Mouse (Mus musculus) ES-Bruce4 (cell line): ENCODE measurements around the gene Shisa2. TPM values are rescaled to one million over a fixed set of nuclear protein-coding genes. Genes with fewer than 3 reads are reported as not detected.

Experiments used
- H3K27ac ChIP-seq: 2 replicates; pipeline ENCODE4 v1.5.1; 2012; ENCODE audit warnings: low read length, inconsistent platforms; ENCODE audit not compliant: insufficient read depth
- H3K27me3 ChIP-seq: 2 replicates; pipeline ENCODE4 v1.6.1; 2012; ENCODE audit warnings: mild to moderate bottlenecking, low read length, inconsistent platforms; ENCODE audit not compliant: control insufficient read depth, poor library complexity, insufficient read depth, severe bottlenecking
- H3K36me3 ChIP-seq: 2 replicates; pipeline ENCODE4 v1.6.1; 2012; ENCODE audit warnings: inconsistent platforms, mild to moderate bottlenecking, low read length, moderate library complexity; ENCODE audit not compliant: control insufficient read depth, poor library complexity, insufficient read depth, severe bottlenecking
- H3K4me1 ChIP-seq: one replicate; pipeline ENCODE4 v1.8.1; 2011; ENCODE audit warnings: low read length; ENCODE audit not compliant: control insufficient read depth, insufficient read depth
- H3K4me3 ChIP-seq: 2 replicates; pipeline ENCODE4 v1.5.1; 2011; ENCODE audit warnings: low read depth, mild to moderate bottlenecking, low read length
- H3K9ac ChIP-seq: 2 replicates; pipeline ENCODE4 v1.6.1; 2012; ENCODE audit warnings: low read depth, mild to moderate bottlenecking, inconsistent platforms; ENCODE audit not compliant: poor library complexity, severe bottlenecking
- H3K9me3 ChIP-seq: replicated peaks from 2 replicates; pipeline ENCODE4 v1.6.1; 2012; ENCODE audit warnings: mild to moderate bottlenecking, low read length, inconsistent platforms; ENCODE audit not compliant: control insufficient read depth, poor library complexity, insufficient read depth, severe bottlenecking
- CTCF ChIP-seq: IDR thresholded peaks from one replicate; pipeline ENCODE4 v1.8.1; 2011; ENCODE audit warnings: low read depth, low read length
- EP300 ChIP-seq: IDR thresholded peaks from 2 replicates; pipeline ENCODE4 v1.6.1; 2011; ENCODE audit warnings: low read depth, low read length; ENCODE audit not compliant: insufficient read depth
- POLR2A ChIP-seq: IDR thresholded peaks from one replicate; pipeline ENCODE4 v1.8.1; 2011; ENCODE audit warnings: low read length; ENCODE audit not compliant: insufficient read depth
- polyA plus RNA-seq: library from polyadenylated mRNA; stranded (reverse); fragments of >200 nt; gene quantifications from 2 replicates; pipeline ENCODE4 v1.2.4, GENCODE M21; 2011; ENCODE audit warnings: low read depth; ENCODE audit not compliant: missing spikeins, insufficient read depth, insufficient read length

The Shisa2 gene
- polyA plus RNA-seq = 2.3 and 2.5 TPM in 2 replicates

DNA sequence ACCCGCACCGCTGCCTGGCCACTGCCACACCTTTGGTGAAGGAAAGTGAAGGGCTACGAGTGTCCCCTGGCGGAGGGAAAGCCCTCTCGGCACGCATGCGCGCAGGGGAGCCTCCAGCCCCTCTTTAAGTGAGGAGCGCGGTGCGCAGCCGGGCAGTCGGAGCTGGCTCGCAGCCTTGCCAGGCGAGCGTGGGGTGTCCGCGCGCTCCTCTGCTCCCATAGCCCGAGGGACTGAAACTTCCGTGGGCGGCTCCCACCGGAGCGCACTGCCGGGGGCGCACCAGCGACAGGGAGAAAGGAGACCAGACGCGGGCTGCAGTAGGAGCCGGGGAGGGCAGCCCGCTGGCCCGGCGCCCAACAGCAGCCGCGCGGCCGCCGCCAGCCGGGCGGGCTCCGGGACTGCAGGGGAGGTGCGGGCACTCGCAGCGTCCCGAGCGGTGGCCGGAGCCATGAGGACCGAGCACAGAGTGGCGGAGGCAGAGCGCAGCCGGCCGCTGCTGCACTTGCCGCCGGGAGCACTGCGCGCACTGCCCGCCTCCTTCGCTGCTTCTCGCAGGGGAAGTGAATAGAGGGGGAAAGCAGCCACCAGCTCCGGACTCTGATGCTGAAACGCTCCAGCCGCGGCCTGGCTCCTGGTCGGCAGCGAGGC is at the start of gene Shisa2:
Shisa2 (plus strand) TSS at position 151 of the 648 bp plus-strand sequence.
- Histone ChIP-seq H3K27ac (no peak within 1 kb of the TSS), H3K4me1 (peaks cover 2% of the 10 kb centered on the region), H3K4me3 (peak within 1 kb of the TSS; percentile 60), H3K9ac (peak within 1 kb of the TSS; percentile 46), H3K9me3 (no peaks in the 10 kb centered on the region), H3K36me3 (no peaks in the 10 kb centered on the region), H3K27me3 (no peaks in the 10 kb centered on the region; the same call in 1 of the 2 replicates)
- TF ChIP-seq CTCF = peak; percentile 37
- TF ChIP-seq EP300 = no peak

GRCm38 (mm10) chr14:59576385-59576784 is 48.7 kb upstream of the Shisa2 start:
- no peak for TF ChIP-seq POLR2A
- TF ChIP-seq EP300 = no peak
- TF ChIP-seq CTCF = no peak
- Histone ChIP-seq H3K27ac (no peak overlapping the region), H3K36me3 (peaks cover 6% of the 10 kb centered on the region), H3K9ac (no peak overlapping the region), H3K9me3 (no peaks in the 10 kb centered on the region), H3K4me3 (no peak overlapping the region), H3K4me1 (no peaks in the 10 kb centered on the region), H3K27me3 (no peaks in the 10 kb centered on the region)

DNA sequence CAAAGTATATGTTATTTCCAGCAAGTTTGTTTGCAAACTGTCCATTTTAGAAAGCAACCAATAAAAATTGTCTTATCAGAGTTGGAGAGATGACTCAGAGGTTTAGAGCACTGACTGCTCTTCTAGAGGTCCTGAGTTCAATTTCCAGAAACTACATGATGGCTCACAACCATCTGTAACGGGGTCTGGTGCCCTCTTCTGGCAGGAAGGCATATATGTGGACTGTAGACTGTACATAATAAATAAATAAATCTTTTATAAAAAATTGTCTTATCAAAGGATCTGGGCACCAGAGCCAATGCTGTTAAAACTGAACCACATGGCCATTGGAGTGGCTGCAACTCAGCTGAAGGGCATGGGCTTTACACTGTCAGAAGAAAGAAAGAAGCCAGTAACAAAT is 34.5 kb upstream of the Shisa2 start:
- Histone ChIP-seq H3K27ac (no peak overlapping the region), H3K9me3 (no peaks in the 10 kb centered on the region), H3K27me3 (no peaks in the 10 kb centered on the region), H3K4me3 (no peak overlapping the region), H3K4me1 (no peaks in the 10 kb centered on the region), H3K36me3 (peaks cover 19% of the 10 kb centered on the region), H3K9ac (no peak overlapping the region)
- TF ChIP-seq POLR2A (no peak), EP300 (no peak), CTCF (no peak)

DNA sequence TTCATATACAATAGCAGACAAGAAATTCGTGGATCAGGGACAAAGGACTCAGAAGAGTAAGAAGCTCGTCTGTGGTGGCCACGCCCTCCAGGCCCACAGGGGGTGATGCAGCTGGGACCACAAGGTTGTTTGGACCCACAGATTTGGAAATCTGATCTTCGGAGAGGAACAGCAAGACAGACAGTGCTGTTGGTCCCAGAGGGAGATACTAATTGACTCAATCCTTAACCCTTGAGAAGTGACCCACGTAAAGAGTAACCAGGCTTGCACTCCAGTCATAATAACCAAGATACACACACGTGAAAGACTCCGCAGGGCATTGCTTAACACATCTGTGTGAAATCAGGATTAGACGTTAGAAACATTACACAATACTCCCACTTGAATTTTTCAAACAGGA is 33.2 kb upstream of the Shisa2 start:
- Histone ChIP-seq H3K9me3 (no peaks in the 10 kb centered on the region), H3K4me3 (no peak overlapping the region), H3K27me3 (no peaks in the 10 kb centered on the region), H3K27ac (no peak overlapping the region), H3K36me3 (peaks cover 12% of the 10 kb centered on the region), H3K4me1 (no peaks in the 10 kb centered on the region), H3K9ac (no peak overlapping the region)
- no peak for TF ChIP-seq EP300
- TF ChIP-seq POLR2A = no peak
- no peak for TF ChIP-seq CTCF

- Histone ChIP-seq H3K27ac (no peak overlapping the region), H3K4me3 (no peak overlapping the region), H3K9ac (no peak overlapping the region), H3K36me3 (peaks cover 12% of the 10 kb centered on the region), H3K4me1 (no peaks in the 10 kb centered on the region), H3K27me3 (no peaks in the 10 kb centered on the region), H3K9me3 (no peaks in the 10 kb centered on the region)
- TF ChIP-seq EP300 (no peak), CTCF (no peak), POLR2A (no peak)
Measured at GRCm38 (mm10) chr14:59592593-59592992, 32.5 kb upstream of the Shisa2 start.

- no peak overlapping the region for H3K27ac ChIP-seq
Measured at GRCm38 (mm10) chr14:59594988-59595387, 30.1 kb upstream of the Shisa2 start.

More at GRCm38 (mm10) chr14:59594988-59595387, 30.1 kb upstream of the Shisa2 start:
- Histone ChIP-seq H3K27me3 (no peaks in the 10 kb centered on the region), H3K4me1 (no peaks in the 10 kb centered on the region), H3K36me3 (peaks cover 5% of the 10 kb centered on the region), H3K9me3 (no peaks in the 10 kb centered on the region), H3K4me3 (no peak overlapping the region), H3K9ac (no peak overlapping the region)
- TF ChIP-seq CTCF (no peak), EP300 (no peak), POLR2A (no peak)
